Mouse (Mus musculus): ENCODE results near the gene Lin52.
A peak's percentile ranks its signal among the peaks of the same experiment; 100 is the strongest.

Lin52 gene

DNA sequence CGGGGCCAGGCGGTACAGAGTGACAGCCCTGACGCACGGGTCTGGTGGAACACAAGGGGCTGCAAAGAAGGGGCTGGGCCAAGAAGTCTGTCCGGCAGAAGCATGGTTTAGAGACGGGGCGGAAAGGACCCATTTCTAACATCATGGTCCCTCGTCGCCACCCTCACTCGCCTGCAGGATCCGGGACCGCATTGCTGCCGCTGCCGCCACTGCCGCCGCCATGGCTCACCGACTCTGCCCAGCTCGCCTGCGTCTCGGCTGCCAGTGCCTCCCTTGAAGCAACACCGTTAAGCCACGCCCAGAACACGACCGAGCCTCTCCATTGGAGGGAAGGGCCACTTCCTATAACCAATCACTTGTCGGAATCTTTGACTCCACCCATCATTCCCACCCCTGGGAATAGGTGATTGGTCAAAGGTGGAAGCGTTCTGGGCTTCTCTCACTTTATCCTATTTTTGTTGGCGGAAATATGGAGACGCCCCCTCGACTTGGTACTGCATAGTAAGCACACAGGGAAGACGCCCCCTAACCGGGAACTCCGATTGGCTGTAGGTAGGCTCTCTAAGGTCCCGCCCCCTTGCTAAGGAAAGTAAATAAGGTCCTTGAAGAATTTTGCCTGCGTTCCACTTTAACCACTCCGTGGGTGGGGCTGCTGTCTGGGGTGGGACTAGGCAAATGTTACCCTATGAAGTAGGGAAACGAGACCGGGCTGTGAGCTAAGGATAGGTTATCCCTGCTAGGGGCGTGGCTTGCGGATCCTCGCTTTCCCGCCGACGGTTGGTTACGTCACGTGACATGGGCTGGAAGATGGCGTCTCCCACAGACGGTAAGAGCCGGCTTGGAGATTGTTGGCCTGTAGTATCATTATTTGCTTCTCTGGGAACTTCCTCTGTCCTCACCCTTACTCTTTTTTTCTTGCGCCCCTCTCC is at the start of gene Lin52, which contains the start of gene Aldh6a1:
TSS of gene Lin52 (plus strand) at position 705 of the 929 bp plus-strand sequence.
TSS of gene Aldh6a1 (minus strand) at position 287 of the 929 bp plus-strand sequence.
- DNase-seq = peak; percentile 100

DNA sequence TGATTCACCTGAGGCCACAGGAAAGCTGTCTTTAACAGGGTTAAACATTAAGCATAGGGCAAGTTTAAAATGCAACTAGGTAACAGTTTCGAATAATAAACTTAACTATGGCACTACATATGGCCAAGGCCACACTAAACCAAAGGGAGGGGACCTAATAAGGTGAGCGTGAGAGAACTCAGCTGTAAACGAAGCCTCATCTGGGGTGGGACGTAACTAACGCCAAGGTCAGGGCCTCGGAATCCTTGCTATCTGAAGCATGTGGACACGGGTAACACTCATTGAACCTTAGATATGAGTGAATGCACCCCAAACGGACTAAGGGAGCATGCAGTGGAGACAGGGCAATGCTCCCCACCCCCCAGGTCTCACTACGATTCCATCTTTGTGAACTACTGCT is 48.3 kb upstream of the Lin52 start:
- no peak for DNase-seq

DNA sequence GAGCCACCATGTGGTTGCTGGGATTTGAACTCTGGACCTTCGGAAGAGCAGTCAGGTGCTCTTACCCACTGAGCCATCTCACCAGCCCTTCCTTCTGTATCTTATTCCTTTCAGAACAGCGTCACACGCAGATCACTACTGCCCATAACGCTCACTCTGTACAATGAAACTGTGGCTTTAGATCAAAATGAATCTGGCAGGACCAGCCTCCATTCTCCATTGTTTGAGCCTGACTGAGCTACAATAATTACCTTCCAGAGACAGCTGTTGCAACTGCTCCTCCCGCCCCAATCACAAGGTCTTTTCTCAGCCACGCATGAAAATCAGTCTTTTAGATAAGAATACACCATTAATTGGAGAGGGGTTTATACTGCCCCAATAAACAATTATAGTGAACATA is 46.7 kb upstream of the Lin52 start:
- peak; percentile 22 for DNase-seq

DNA sequence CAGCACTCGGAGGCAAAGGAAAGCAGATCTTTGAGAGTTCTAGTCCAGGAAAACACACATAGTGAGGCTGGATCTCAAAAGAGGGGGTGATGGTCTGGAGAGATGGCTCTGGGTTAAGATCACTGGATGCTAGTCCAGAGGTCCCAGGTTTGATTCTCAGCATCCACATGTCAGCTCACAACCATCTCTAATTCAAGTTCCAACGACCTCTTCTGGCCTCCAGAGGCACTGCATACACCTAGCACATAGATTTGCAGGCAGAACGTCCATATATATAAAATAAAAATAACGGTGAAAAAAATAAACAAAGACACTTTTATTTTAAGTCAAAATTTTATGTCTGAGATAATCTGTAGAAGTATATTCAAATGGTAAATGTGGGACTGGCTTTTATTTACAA is 44.0 kb upstream of the Lin52 start:
- DNase-seq = no peak

DNA sequence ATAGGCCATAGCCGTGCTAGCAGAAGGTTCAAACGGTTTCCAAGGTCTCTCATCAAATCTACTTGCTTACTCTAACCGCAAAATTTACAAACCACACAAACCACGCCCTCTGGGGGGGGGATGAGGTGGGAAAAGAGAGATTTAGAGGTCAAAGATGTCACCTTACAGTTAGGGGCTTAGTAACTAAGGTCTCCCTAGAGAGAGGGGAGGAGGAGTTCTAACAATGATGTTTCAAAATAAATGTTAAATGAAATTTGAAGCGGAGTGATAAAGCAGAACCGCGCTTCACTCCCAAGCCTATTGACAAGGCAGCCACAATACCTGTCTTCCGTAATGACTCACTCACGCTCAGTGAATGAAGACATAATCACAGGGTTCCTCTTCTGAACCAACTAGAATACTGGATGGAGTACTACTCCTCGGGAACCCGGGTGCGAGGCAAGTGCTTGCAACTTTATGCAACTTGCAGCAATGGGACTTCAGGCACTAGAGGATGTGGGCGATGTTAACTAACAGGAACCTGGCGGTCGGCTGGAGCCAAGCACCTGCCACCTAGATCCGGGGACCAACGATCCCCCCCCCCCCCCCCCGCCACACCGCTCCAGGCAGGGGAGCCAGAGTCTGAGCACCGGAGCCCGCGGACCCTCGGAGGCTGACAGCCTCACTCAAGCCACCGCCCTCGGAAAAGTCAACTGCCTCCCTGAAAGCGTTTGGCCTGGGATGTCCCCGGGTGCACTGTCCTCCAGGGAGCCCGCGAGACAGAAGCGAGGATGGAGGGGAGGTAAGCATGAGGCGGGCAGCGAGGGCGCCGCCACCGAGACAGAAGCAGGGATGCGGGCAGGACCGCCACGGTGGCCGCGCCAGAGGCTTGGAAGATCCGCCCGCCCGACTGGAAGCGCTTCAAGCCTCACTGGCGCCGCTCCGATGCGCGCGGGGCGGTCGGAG is 43.1 kb upstream of the Lin52 start:
- no peak for DNase-seq

DNA sequence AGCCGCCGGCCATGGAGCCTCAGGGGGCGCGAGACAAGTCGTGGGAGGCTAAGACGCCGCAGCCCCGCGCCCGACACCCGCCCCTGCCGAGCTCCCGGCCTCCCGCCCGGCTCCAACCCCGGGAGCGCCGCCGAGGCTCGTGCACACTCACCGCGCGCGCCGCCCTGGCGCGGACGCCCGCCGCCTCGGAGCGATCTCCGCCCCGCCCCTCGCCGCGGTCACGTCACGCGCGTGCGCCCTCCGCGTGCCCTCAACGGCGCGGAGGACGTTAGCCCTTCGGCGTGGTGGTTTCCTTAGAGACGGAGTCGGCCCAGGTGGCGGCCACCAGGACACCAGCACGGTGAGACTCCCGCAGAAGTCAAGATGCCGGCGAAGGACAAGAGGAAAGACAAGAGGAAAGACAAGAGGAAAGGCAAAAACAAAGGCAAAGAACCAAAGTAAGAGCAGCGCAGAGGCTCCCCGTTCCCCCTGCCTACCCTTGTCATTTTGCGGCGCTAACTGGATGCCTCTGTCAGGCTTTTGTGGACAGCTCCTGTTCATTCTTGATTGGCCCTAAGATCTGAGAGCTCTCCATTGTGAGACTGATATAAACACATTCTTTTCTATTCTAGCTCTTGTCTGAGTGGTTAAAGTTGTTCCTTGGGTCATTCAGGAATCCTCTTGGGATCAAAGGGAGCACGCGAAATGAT is 42.3 kb upstream of the Lin52 start, which contains the start of the genes Entpd5 and Bbof1:
TSS of gene Entpd5 (minus strand) at position 211 of the 689 bp plus-strand sequence.
TSS of gene Bbof1 (plus strand) at position 253 of the 689 bp plus-strand sequence.
- DNase-seq = peak; percentile 87

DNA sequence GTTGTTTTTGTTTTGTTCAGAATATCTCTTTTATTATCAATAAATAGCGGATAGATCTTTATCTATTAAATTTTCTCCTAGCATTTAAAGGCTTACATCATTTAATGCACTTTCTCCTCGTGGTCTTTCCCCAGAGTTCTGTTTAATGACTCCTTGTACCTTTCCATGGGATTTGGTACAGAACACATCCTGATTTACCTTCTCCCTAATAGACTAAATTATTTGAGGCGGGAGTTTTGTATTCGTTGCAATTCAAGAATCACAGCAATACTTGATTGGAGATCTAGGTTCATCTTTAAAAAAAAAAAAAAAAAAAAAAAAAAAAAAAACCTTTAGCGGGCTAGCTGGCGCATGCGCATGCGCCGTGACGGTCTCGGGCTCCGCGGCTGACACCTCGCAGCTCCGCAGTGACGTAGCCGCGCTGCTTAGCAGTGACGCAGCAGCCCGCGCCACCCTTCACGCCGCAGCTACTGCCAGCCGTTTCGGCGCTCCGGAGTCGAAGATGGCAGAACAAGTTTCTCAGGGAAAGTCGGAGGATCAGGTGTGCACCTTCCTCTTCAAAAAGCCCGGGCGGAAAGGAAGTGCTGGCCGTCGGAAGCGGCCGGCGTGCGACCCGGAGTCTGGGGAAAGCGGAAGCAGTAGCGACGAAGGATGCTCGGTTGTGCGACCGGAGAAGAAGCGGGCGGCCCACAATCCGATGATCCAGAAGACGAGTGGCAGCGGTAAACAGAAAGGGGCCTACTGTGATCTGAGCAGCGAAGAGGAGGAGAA is 34.2 kb upstream of the Lin52 start, which contains the start of gene Rnf113a2:
TSS of gene Rnf113a2 (plus strand) at position 363 of the 771 bp plus-strand sequence.
- DNase-seq = peak; percentile 88

DNA sequence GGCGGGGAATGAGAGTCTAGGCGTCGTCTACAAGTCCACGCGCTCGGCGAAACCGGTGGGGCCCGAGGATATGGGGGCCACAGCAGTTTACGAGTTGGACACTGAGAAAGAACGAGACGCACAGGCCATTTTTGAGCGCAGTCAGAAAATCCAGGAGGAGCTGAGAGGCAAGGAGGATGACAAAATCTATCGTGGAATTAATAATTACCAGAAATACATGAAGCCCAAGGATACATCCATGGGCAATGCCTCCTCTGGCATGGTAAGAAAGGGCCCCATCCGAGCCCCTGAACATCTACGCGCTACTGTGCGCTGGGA is 33.7 kb upstream of the Lin52 start:
- DNase-seq = no peak

DNA sequence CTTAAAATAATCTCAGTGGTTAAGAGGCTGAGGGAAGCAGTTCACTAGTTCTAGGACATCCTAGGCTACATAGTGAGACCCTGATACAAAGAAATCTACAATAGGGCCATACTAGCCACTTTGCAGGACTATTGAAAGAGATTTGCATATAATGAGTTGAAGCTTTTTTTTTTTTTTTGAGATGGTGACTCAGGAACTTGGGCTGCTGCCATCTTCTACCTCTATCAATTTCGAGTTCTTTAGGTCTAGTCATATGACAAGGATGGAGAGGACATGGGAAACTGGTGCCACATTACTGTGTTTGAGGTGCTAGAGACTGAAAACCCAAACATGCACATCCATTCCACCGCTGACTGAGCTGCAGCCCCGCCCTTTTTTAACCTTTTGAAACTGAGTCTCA is 27.2 kb upstream of the Lin52 start:
- DNase-seq = no peak

DNA sequence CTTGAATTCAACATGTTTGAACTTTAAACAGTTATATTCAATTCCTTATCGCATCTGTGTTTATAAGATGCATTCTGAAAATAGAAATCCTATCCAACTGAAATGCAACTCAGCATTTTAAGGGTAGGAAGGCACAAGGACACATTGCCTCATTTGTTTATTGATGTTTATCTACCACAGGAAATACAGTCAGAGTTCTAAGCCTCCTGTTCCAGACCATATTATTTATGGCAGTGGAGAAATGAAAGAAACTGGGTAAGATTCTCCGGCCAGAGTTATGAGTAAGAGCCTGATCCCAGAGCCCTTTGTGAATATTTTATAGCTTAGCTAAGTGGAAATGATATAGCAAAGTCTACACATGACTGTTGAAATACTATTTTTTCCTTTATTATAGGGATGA is 21.4 kb upstream of the Lin52 start:
- no peak for DNase-seq

DNA sequence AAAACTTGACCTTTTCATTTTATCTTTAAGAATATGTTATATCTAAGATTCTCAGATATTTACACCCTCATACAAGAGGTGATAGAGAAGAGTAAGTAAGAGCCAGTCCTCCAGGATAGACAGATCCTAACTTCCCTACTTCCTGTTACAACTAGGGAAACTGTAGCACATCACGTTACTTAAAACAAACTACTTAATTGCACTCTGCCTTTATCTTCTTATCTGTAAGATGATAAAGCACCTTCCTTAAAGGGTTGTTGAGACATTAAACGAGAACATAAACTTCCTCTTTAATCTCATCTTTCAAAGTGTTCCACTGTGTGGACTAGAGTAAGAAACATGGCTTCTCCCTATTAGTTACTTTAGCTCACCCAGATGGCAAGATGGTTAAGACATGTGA is 12.5 kb upstream of the Lin52 start:
- no peak for DNase-seq

DNA sequence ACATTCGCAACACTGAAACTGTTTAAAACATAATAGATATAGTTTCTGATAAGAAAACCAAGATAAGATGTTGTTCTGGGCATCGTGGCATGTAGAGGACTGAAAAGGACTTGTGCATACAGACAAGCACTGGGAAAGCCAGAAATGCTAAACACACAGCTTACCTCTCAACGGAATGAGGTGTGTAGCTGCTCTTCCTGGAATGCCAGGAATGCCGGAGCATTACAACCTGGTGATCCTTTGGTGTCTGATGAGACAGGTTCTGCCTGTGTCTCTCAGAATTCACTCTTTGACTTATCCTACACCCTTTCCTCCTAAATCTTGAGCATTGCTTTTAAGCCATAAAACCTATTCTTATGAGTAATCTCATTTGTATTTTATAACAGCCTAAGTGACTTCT is 8.7 kb upstream of the Lin52 start:
- no peak for DNase-seq

DNA sequence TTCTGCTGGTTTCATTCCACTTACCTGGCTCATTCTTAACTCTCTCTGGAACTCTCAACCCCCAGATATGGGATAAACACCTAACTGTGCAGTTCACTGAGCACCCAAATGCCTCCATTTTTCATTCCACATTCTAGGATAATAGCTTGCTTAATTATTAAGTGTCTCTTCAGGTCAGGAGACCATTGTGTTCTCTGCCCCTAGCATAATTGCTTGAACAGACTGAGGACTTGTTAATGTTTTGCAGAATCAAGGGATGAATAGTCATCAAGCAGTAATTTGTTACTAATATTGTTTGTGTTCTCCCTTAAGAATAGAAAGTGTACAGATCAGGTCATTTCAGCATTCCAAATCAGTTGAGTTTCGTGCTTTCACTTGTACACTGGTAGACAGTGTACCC is 3.8 kb upstream of the Lin52 start:
- no peak for DNase-seq

DNA sequence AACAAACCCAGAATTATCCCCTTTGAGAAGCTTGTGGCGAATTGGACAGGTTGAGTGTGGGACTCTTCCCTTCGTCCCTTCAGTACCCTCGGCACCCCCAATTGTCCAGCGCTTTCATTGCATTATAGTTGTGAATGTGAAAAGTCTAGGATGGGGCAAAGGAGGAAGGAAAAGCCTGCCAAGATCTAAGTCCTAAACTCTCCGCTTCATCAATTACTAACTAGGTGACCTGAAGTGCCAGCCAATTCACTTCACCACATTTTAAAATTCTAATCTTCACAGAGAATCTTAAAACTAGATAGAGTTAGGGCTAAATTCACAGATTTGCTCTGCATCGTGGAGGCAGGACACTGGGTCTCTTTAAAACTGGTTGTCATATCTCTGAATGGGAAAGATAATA is 3.0 kb upstream of the Lin52 start:
- no peak for DNase-seq

DNA sequence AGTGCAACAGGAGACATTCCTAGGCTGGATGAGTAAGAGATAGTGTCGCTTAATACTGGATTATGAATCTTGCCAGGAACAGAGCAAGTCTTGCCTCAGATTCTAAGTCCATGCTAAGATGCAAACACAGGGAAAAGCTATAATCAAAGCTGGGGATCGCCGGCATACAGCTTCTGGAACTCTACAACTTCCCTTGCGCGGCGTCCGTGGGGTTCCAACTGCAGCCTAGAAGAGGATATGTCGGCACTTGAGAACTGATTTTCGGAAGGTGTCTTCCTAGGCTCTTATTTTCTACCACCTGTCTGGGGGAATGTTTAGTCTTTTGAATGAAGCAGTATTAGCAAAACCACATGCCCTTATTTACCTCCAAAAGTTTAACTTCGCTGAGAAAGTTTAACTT is 1.3 kb upstream of the Lin52 start:
- DNase-seq = no peak

DNA sequence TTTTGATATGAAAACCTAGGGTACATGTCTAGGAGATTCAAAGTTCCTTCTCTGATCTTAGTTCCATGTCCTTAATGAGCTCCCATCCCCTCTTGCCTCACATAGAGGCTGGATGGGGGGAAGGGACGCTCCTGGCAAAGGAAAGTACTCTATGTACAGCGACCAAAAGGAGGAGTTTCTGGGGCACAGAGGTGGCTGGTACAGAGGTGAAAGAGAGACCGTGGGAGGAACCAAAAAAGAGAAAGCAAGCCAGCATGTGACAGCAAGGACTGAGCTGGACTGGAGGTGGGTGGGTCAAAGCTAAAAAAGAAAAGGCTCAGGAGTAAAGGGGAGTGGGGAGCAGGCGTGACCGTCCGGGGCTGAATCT is 888 bp upstream of the Lin52 start:
- no peak for DNase-seq

DNA sequence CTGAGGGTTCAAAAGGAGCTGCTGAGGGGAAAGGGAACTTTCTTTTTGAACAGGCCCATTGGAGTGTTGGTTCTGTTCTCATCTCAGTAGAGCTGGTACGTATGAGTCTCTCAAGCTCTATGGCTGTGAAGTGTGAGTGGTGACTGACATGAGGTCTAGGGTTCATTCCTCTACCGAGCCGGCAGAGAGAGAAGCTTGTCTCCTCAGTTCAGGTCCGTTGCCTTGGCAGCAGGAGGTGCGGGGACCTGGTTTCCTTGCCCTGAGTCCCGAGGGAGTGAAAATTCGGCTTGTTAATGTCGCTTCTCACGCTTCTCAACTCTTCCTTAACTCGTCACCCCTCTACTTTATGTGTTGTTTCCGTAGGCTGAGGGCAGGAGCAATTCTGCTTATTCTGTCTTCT is 579 bp downstream of the Lin52 start:
- no peak for DNase-seq

DNA sequence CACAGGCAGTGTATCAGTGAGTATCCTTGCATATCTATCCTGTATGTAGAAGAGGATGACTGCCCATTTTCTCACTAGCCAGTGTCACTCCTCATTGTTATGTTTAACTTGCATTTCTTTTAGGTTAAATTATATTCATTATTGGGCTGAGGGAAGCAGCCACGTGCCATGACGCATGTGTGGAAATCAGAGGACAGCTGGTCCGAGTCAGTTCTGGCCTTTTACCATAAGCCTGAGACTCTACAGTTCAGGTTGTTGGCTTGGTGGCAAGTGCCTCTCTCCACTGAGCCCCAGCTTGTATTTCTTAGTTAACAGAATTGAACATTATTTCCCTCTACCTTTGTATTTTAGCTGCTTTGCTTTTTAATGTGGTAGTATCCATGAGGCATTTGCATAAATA is 5.7 kb downstream of the Lin52 start:
- no peak for DNase-seq

DNA sequence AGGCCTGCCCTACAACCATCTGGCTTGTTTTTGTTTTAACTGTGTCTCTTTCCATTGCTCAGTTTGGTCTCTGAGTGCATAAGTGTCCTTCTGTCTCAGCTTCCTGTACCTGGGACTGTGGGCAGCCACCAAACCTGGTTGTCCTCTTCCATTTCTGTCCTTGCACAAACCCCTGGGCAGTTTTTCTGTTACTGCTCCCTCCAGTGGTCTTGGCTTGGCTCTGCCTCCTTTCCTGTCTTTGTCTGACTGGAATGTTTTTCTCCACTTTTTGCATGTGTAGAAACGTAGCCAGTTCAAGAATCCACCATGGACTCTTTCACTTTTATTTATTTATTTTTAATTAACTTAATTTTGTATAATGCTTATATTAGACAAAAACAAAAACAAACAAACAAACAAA is 8.6 kb downstream of the Lin52 start:
- DNase-seq = no peak

DNA sequence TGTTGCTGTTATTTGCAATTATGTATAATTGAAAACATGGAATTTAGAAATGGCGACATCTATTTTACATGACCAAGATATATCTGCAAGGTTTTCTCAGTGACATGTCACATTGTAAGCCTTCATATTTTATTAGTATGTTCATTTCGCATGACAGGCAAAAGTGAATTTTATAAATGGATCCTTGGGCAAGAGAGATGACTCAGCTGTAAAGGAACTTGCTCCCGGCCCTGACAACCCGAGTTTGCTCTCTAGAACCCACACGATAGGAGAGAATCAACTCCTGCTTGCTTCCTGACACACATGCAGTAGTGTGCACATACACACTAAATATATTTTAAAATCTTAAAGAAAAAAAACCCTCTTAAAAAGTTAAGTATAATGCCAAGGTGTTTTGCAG is 10.2 kb downstream of the Lin52 start:
- DNase-seq = no peak

DNA sequence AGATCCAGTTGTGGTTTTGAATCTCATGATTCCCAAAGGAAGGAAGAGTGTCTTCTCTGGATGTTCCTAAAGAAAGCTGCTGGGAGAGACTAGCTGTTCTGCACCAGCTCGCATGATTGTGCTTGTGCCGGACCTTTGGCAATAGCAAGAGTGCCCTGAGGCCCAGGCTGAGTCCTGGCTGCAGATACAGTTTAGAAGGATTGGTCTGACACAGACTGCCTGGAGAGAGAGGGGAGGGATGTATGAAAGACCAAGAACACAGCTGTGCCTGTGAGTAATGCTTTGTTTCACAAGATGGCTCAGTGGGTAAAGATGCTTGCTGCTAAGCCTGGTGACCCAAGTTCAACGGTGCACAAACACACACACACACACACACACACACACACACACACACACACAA is 11.6 kb downstream of the Lin52 start:
- DNase-seq = no peak

DNA sequence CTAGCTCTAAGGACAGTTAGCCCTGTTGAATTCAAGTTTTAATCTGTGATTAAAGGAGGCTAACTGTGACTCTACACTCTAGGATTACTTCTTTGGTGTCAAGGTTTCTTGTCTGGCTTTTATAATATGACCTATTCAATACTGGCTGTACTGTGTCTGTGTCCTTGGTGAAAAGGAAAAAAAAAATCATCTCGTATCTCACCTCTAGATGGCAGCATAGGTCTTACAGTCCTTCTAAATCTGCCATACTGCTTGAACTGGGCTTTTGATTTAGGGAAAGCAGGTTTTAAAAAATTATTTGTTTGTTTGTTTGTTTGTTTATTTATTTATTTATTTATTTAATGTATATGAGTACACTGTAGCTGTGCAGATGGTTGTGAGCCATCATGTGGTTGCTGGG is 17.5 kb downstream of the Lin52 start:
- DNase-seq = no peak

Data from layer of hippocampus, adult 9-11 months (tissue).